Mouse (Mus musculus): ENCODE results near the gene Olfr164. TPM values are rescaled to one million over a fixed set of nuclear protein-coding genes. Genes with fewer than 3 reads are reported as not detected.

The Olfr164 gene
- polyA plus RNA-seq, 1 experiment = not detected

DNA sequence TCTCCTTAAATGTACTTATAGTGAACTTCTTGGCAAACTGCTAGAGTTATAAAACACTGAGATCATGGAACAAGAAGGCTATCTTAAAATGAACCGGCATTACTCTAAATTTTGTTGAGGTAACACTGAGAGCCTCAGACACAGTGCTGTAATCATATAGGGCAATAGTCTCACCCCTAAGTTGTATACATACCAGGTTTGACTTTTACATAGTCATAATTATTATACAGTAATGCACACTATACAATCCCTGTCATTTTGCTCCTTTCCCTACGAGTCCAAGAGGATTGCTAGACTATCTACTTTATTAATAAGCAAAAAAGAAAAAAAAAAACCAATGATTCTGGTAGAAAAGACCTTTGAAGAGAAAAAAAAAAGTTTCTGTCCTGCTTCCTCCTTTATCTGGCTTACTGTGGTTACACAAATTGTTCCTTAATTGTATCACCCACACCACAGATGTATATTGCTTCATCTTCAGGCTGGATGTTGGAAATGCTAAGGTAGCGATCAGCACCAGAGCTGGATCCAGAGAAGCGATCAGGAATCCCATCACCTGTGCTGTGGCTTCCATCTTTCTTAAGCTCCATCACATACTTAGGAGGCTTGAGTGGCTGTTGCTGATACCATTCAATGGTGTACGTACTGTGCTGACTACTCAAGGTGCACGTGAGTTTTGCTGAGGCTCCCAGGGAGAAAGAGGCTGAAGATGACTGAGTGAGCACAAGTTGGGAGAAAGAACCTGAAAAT is 72.9 kb downstream of the Olfr164 start:
- H3K79me2 ChIP-seq (ENCODE audit: control insufficient read depth, insufficient read depth) = no peaks in the 10 kb centered on the region
- TF ChIP-seq CTCF (IDR thresholded peaks at IDR 0.05; ENCODE audit: control insufficient read depth, insufficient read depth, insufficient read length) = no peak
- TF ChIP-seq MYOD1 (IDR thresholded peaks at IDR 0.05; ENCODE audit: control insufficient read depth, insufficient read length, low read depth) = no peak
- no peak for TF ChIP-seq USF1 (IDR thresholded peaks at IDR 0.05; ENCODE audit: low read depth)
- no peak for TF ChIP-seq FOSL1 (IDR thresholded peaks at IDR 0.05; ENCODE audit: insufficient read depth, low read length, poor library complexity, severe bottlenecking)
- TF ChIP-seq CEBPB (IDR thresholded peaks at IDR 0.05; ENCODE audit: low read depth) = no peak
- TF ChIP-seq MAX (IDR thresholded peaks at IDR 0.05) = no peak
- no peak for TF ChIP-seq MYOG (IDR thresholded peaks at IDR 0.05; ENCODE audit: control insufficient read depth, extremely low read depth, insufficient read length)
- H3K27me3 ChIP-seq (ENCODE audit: control insufficient read depth, insufficient read depth, insufficient read length) = no peaks in the 10 kb centered on the region
- H3K79me3 ChIP-seq (ENCODE audit: low read depth) = no peaks in the 10 kb centered on the region
- no peak overlapping the region for H3K4me3 ChIP-seq (ENCODE audit: insufficient read depth, poor library complexity, severe bottlenecking)
- no peak overlapping the region for H3ac ChIP-seq (ENCODE audit: control insufficient read depth, insufficient read length, low read depth)
- no peaks in the 10 kb centered on the region for H3K36me3 ChIP-seq (ENCODE audit: control insufficient read depth, insufficient read depth)

DNA sequence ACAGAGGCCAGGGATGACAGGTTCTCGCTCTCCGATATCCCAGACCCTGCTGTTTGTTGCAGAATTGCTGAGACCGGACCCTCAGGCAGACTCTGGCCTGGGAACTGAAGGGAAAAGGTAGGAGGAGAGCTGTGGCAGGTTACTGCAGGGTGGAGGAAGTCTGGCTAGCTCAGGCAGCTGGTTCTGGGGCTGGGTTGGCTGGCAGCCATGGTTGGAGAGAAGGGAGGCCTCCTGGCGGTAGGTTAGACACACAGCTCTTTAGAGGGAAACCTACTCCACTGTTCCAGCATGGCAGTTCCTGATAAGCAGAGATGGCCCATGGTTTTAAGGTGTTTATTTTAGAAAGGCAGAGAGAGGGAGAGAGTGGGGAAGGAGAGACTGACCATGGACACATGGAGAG is 77.1 kb downstream of the Olfr164 start:
- TF ChIP-seq MYOD1 (IDR thresholded peaks at IDR 0.05; ENCODE audit: control insufficient read depth, insufficient read length, low read depth) (no peak), CEBPB (IDR thresholded peaks at IDR 0.05; ENCODE audit: low read depth) (no peak), CTCF (IDR thresholded peaks at IDR 0.05; ENCODE audit: control insufficient read depth, insufficient read depth, insufficient read length) (no peak)
- H3K36me3 ChIP-seq (ENCODE audit: control insufficient read depth, insufficient read depth) = no peaks in the 10 kb centered on the region
- no peaks in the 10 kb centered on the region for H3K79me2 ChIP-seq (ENCODE audit: control insufficient read depth, insufficient read depth)
- H3ac ChIP-seq (ENCODE audit: control insufficient read depth, insufficient read length, low read depth) = no peak overlapping the region
- H3K79me3 ChIP-seq (ENCODE audit: low read depth) = no peaks in the 10 kb centered on the region
- H3K27me3 ChIP-seq (ENCODE audit: control insufficient read depth, insufficient read depth, insufficient read length) = no peaks in the 10 kb centered on the region
- H3K4me3 ChIP-seq (ENCODE audit: insufficient read depth, poor library complexity, severe bottlenecking) = no peak overlapping the region

Small RNA genes within 50 kb of the gene (microRNA-seq; reads per million reads assigned to microRNA genes)
- gene Gm23612 (ENCODE audit: borderline microRNAs expressed) = not detected

Other genes with a start within 250 kb of the Olfr164 start
- gene Olfr165, start 109.1 kb upstream of the Olfr164 start, polyA plus RNA-seq (2012; fragmentation: generic; extraction: Trizol) = not detected
- gene Olfr166, start 169.6 kb upstream of the Olfr164 start, polyA plus RNA-seq (2012; fragmentation: generic; extraction: Trizol) = not detected
- not detected for gene Olfr167, start 208.2 kb upstream of the Olfr164 start, polyA plus RNA-seq (2012; fragmentation: generic; extraction: Trizol)
- not detected for gene Olfr168, start 221.5 kb upstream of the Olfr164 start, polyA plus RNA-seq (2012; fragmentation: generic; extraction: Trizol)